In genomic region chr10:62194461-62194860, GRCm38 (mm10) we compare ENCODE assay signal across 11 mouse cellular contexts. TPM values are rescaled to one million over a fixed set of nuclear protein-coding genes. Genes with fewer than 3 reads are reported as not detected.
A peak's percentile ranks its signal among the peaks of the same experiment; 100 is the strongest.
DNase-seq lines count a peak whose midpoint lies in the region; ATAC-seq and TF ChIP-seq lines count a peak whose summit lies in the region.
"Had no signal": no experiment of that assay in that cellular context is flagged by ENCODE, and none has a peak within 500 bp of the region (broad histone marks: within the 10 kb centered on the region; RNA-seq: fewer than 3 reads in every experiment).

No protein-coding gene starts in this region.

- no peak overlapping the region for H3K4me3 ChIP-seq in neural tube, embryonic 13.5 days
- H3K4me3 ChIP-seq in stomach, postnatal 0 days (ENCODE audit: low read depth, low read length): no peak overlapping the region
- H3K4me3 ChIP-seq in heart, embryonic 10.5 days: no peak overlapping the region
- H3K4me3 ChIP-seq in kidney, embryonic 14.5 days (ENCODE audit: low read length): no peak overlapping the region
- H3K4me3 ChIP-seq: limb, embryonic 13.5 days had no signal

- WGBS in neural tube, embryonic 13.5 days: 66% methylated on average over 5 of the region's 5 CpGs
- 37% methylated on average over 5 of the region's 5 CpGs for WGBS in stomach, postnatal 0 days
- 72% methylated on average over 5 of the region's 5 CpGs for WGBS in heart, embryonic 10.5 days
- WGBS in kidney, embryonic 14.5 days: 85% methylated on average over 5 of the region's 5 CpGs

- H3K4me1 ChIP-seq in neural tube, embryonic 13.5 days (replicated peaks): peaks cover 34% of the 10 kb centered on the region
- H3K4me1 ChIP-seq in stomach, postnatal 0 days (replicated peaks; ENCODE audit: control insufficient read depth, insufficient read depth): peaks cover 3% of the 10 kb centered on the region; the same call in 1 of the 2 replicates
- H3K4me1 ChIP-seq in heart, embryonic 10.5 days: peaks cover 18% of the 10 kb centered on the region
- H3K4me1 ChIP-seq in kidney, embryonic 14.5 days (ENCODE audit: control insufficient read depth, insufficient read depth, low read length): peaks cover 19% of the 10 kb centered on the region; the same call in 1 of the 2 replicates

- DNase-seq in neural tube, embryonic 10.5 days (ENCODE audit: extremely low spot score, low spot score): no peak
- peak; percentile 49 to 61 for DNase-seq in frontal cortex, adult 2 months (ENCODE audit: extremely low spot score in 1 of 2, low spot score in 1 of 2)
- DNase-seq in left cerebral cortex, postnatal 14 days (ENCODE audit: low spot score in 2 of 2): peak; percentile 35 to 57
- peak; percentile 60 for DNase-seq in stomach, postnatal 0 days (ENCODE audit: low spot score)
- no peak for DNase-seq in heart, embryonic 10.5 days (ENCODE audit: low spot score)

- peak overlapping the region; percentile 67 for H3K27ac ChIP-seq in neural tube, embryonic 13.5 days (replicated peaks)
- H3K27ac ChIP-seq in stomach, postnatal 0 days (replicated peaks): peak overlapping the region; percentile 56
- no peak overlapping the region for H3K27ac ChIP-seq in heart, embryonic 10.5 days
- no peak overlapping the region for H3K27ac ChIP-seq in kidney, embryonic 14.5 days (ENCODE audit: low read depth, low read length)
- H3K27ac ChIP-seq: limb, embryonic 13.5 days had no signal

- H3K36me3 ChIP-seq in neural tube, embryonic 13.5 days: no peaks in the 10 kb centered on the region
- no peaks in the 10 kb centered on the region for H3K36me3 ChIP-seq in stomach, postnatal 0 days (ENCODE audit: control insufficient read depth, insufficient read depth, low read length)
- no peaks in the 10 kb centered on the region for H3K36me3 ChIP-seq in heart, embryonic 10.5 days
- no peaks in the 10 kb centered on the region for H3K36me3 ChIP-seq in kidney, embryonic 14.5 days (ENCODE audit: control insufficient read depth, insufficient read depth, low read length)
- H3K36me3 ChIP-seq: limb, embryonic 13.5 days had no signal

- ATAC-seq in neural tube, embryonic 13.5 days (ENCODE audit: low read depth): peak; percentile 83
- ATAC-seq in stomach, postnatal 0 days (ENCODE audit: low FRiP score, low TSS enrichment): peak; percentile 31; the same call in 1 of the 2 replicates
- ATAC-seq in kidney, embryonic 14.5 days (ENCODE audit: low FRiP score, low TSS enrichment): no peak

- no peak for TF ChIP-seq CTCF in stomach, postnatal 0 days (IDR thresholded peaks at IDR 0.05; ENCODE audit: low read depth)

- no peaks in the 10 kb centered on the region for H3K27me3 ChIP-seq in neural tube, embryonic 13.5 days
- H3K27me3 ChIP-seq in stomach, postnatal 0 days (ENCODE audit: control insufficient read depth, insufficient read depth, low read length): no peaks in the 10 kb centered on the region
- peaks cover 31% of the 10 kb centered on the region for H3K27me3 ChIP-seq in heart, embryonic 10.5 days (ENCODE audit: insufficient read depth, poor library complexity, severe bottlenecking)
- H3K27me3 ChIP-seq in kidney, embryonic 14.5 days (ENCODE audit: control insufficient read depth, insufficient read depth, low read length): no peaks in the 10 kb centered on the region
- H3K27me3 ChIP-seq: limb, embryonic 13.5 days had no signal

- TF ChIP-seq EP300 in stomach, postnatal 0 days (optimal IDR thresholded peaks at IDR 0.05): no peak

- no peak overlapping the region for H3K9ac ChIP-seq in neural tube, embryonic 13.5 days
- no peak overlapping the region for H3K9ac ChIP-seq in stomach, postnatal 0 days (ENCODE audit: low read length)
- no peak overlapping the region for H3K9ac ChIP-seq in kidney, embryonic 14.5 days (ENCODE audit: low read depth, low read length)
- H3K9ac ChIP-seq: limb, embryonic 13.5 days had no signal

- intact Hi-C loops in left cerebral cortex, postnatal 14 days (cut with DNase I): no loop called here

- no peaks in the 10 kb centered on the region for H3K9me3 ChIP-seq in neural tube, embryonic 13.5 days
- no peaks in the 10 kb centered on the region for H3K9me3 ChIP-seq in stomach, postnatal 0 days (ENCODE audit: control insufficient read depth, low read length)
- no peaks in the 10 kb centered on the region for H3K9me3 ChIP-seq in heart, embryonic 10.5 days
- no peaks in the 10 kb centered on the region for H3K9me3 ChIP-seq in kidney, embryonic 14.5 days (ENCODE audit: control insufficient read depth, low read length)
- H3K9me3 ChIP-seq: limb, embryonic 13.5 days had no signal

- no peak overlapping the region for H3K4me2 ChIP-seq in neural tube, embryonic 13.5 days
- no peak overlapping the region for H3K4me2 ChIP-seq in stomach, postnatal 0 days (replicated peaks; ENCODE audit: low read depth)
- H3K4me2 ChIP-seq in kidney, embryonic 14.5 days (replicated peaks; ENCODE audit: low read depth, low read length): no peak overlapping the region
- H3K4me2 ChIP-seq: limb, embryonic 13.5 days had no signal

RNA-seq across cellular contexts. Expression of gene Tspan15, which starts 36.6 kb away (rescaled TPM):
- polyA plus RNA-seq in neural tube, embryonic 13.5 days (2015; fragmentation: Nextera tagmentation; extraction: Ambion mirVana): 19.5 and 22.2 TPM in 2 replicates
- polyA plus RNA-seq in frontal cortex, adult 2 months (2012; rRNA removed): 29.5 and 39.0 TPM in 2 replicates
- 1 to 10 TPM; 8.4 to 8.7 TPM for total RNA-seq in left cerebral cortex, postnatal 14 days (2021)
- 97.4 and 112 TPM in 2 replicates for polyA plus RNA-seq in stomach, postnatal 0 days (2015; fragmentation: Nextera tagmentation; extraction: Ambion mirVana)
- 7.7 and 13.9 TPM in 2 replicates for polyA plus RNA-seq in heart, embryonic 10.5 days (2016; fragmentation: Nextera tagmentation; extraction: Ambion mirVana)
- polyA plus RNA-seq in kidney, embryonic 14.5 days (2014; fragmentation: Nextera tagmentation; extraction: Ambion mirVana): 31.4 and 36.0 TPM in 2 replicates

RNA-seq across cellular contexts. Expression of gene Fam241b, which starts 50.7 kb away (rescaled TPM):
- 91.9 and 93.1 TPM in 2 replicates for polyA plus RNA-seq in neural tube, embryonic 13.5 days (2015; fragmentation: Nextera tagmentation; extraction: Ambion mirVana)
- polyA plus RNA-seq in frontal cortex, adult 2 months (2012; rRNA removed): 42.2 and 45.7 TPM in 2 replicates
- 10 to 100 TPM; 51.0 to 60.4 TPM for total RNA-seq in left cerebral cortex, postnatal 14 days (2021)
- polyA plus RNA-seq in stomach, postnatal 0 days (2015; fragmentation: Nextera tagmentation; extraction: Ambion mirVana): 30.6 and 33.4 TPM in 2 replicates
- 3.1 and 5.9 TPM in 2 replicates for polyA plus RNA-seq in heart, embryonic 10.5 days (2016; fragmentation: Nextera tagmentation; extraction: Ambion mirVana)
- polyA plus RNA-seq in kidney, embryonic 14.5 days (2014; fragmentation: Nextera tagmentation; extraction: Ambion mirVana): 3.8 and 9.8 TPM in 2 replicates
- total RNA-seq: megakaryocyte, adult 5-6 weeks had no signal

RNA-seq across cellular contexts. Expression of gene Tacr2, which starts 57.8 kb away (rescaled TPM):
- 0.25 TPM in 1 of 2 replicates, not detected in the other for polyA plus RNA-seq in neural tube, embryonic 13.5 days (2015; fragmentation: Nextera tagmentation; extraction: Ambion mirVana)
- 0.18 and 0.27 TPM in 2 replicates for polyA plus RNA-seq in frontal cortex, adult 2 months (2012; rRNA removed)
- total RNA-seq in left cerebral cortex, postnatal 14 days (2021): under 1 TPM; 0.15 to 0.19 TPM
- 1.3 and 1.6 TPM in 2 replicates for polyA plus RNA-seq in stomach, postnatal 0 days (2015; fragmentation: Nextera tagmentation; extraction: Ambion mirVana)
- polyA plus RNA-seq in heart, embryonic 10.5 days (2016; fragmentation: Nextera tagmentation; extraction: Ambion mirVana): not detected in 2 replicates
- not detected in 2 replicates for polyA plus RNA-seq in kidney, embryonic 14.5 days (2014; fragmentation: Nextera tagmentation; extraction: Ambion mirVana)
- total RNA-seq: hematopoietic stem cell, adult 5-6 weeks; megakaryocyte, adult 5-6 weeks; MEL had no signal
- polyA plus RNA-seq: limb, embryonic 13.5 days had no signal

Comparison
In these comparisons a context has a peak if more than half of its experiments do, and no peak if none do; other contexts are left out.
1. H3K27ac ChIP-seq: peak in neural tube, embryonic 13.5 days (single experiment) and stomach, postnatal 0 days (single experiment); none in heart, embryonic 10.5 days (single experiment) and kidney, embryonic 14.5 days (single experiment).
2. DNase-seq: peak in frontal cortex, adult 2 months (2 of 2), left cerebral cortex, postnatal 14 days (2 of 2) and stomach, postnatal 0 days (single experiment); none in neural tube, embryonic 10.5 days (single experiment) and heart, embryonic 10.5 days (single experiment).